10 mouse cellular contexts compared by ENCODE assay signal in genomic region chr17:66315451-66315850, GRCm38 (mm10).
DNase-seq lines count a peak whose midpoint lies in the region; ATAC-seq and TF ChIP-seq lines count a peak whose summit lies in the region.
"Had no signal": no experiment of that assay in that cellular context is flagged by ENCODE, and none has a peak within 500 bp of the region (broad histone marks: within the 10 kb centered on the region; RNA-seq: fewer than 3 reads in every experiment).

No protein-coding gene starts in this region.

- ATAC-seq in liver, embryonic 12.5 days = no peak
- no peak for ATAC-seq in limb, embryonic 11.5 days (ENCODE audit: insufficient number of reproducible peaks, low FRiP score, low TSS enrichment, low read depth)
- peak; percentile 76; the same call in 1 of the 2 replicates for ATAC-seq in stomach, embryonic 14.5 days (ENCODE audit: insufficient number of reproducible peaks, insufficient read depth, low FRiP score, low read depth)

- no peak for DNase-seq in gastrocnemius, adult 2 months
- DNase-seq in gastrocnemius, adult 8-10 months (ENCODE audit: low spot score in 2 of 2) = no peak
- peak; percentile 6 for DNase-seq in liver
- DNase-seq in limb, embryonic 11.5 days (ENCODE audit: low spot score) = peak; percentile 35
- no peak for DNase-seq in left cerebral cortex, adult 11 months (ENCODE audit: low spot score)
- no peak for DNase-seq in thymus, postnatal 0 days (ENCODE audit: low spot score)
- DNase-seq: adrenal gland, adult 8-10 months; B cell, adult 2 months had no signal

- no peak overlapping the region for H3K9ac ChIP-seq in liver, embryonic 12.5 days
- no peak overlapping the region for H3K9ac ChIP-seq in limb, embryonic 11.5 days (ENCODE audit: low read length)
- H3K9ac ChIP-seq in stomach, embryonic 14.5 days (replicated peaks; ENCODE audit: low read depth, low read length) = no peak overlapping the region

- no peak overlapping the region for H3K4me2 ChIP-seq in liver, embryonic 12.5 days
- H3K4me2 ChIP-seq in limb, embryonic 11.5 days (ENCODE audit: low read depth, severe bottlenecking) = no peak overlapping the region
- H3K4me2 ChIP-seq in stomach, embryonic 14.5 days (replicated peaks; ENCODE audit: low read depth, low read length) = peak overlapping the region; percentile 11

- no peaks in the 10 kb centered on the region for H3K36me3 ChIP-seq in liver, embryonic 12.5 days
- H3K36me3 ChIP-seq in limb, embryonic 11.5 days (ENCODE audit: control insufficient read depth, insufficient read depth, low read length) = no peaks in the 10 kb centered on the region
- H3K36me3 ChIP-seq in stomach, embryonic 14.5 days (ENCODE audit: control insufficient read depth, insufficient read depth, low read length) = no peaks in the 10 kb centered on the region

- TF ChIP-seq CTCF in gastrocnemius, adult 2 months (IDR thresholded peaks at IDR 0.05) = no peak

- intact Hi-C loops in gastrocnemius, adult 2 months (cut with DNase I) = no loop called here

- H3K4me1 ChIP-seq in liver, embryonic 12.5 days = no peaks in the 10 kb centered on the region
- peaks cover 7% of the 10 kb centered on the region; the same call in 1 of the 2 replicates for H3K4me1 ChIP-seq in limb, embryonic 11.5 days (ENCODE audit: control insufficient read depth, insufficient read depth, low read length)
- peaks cover 7% of the 10 kb centered on the region; the same call in 1 of the 2 replicates for H3K4me1 ChIP-seq in stomach, embryonic 14.5 days (ENCODE audit: control insufficient read depth, insufficient read depth, low read length)

- H3K9me3 ChIP-seq in liver, embryonic 12.5 days (replicated peaks) = no peaks in the 10 kb centered on the region
- H3K9me3 ChIP-seq in limb, embryonic 11.5 days (ENCODE audit: control insufficient read depth, low read length) = no peaks in the 10 kb centered on the region
- H3K9me3 ChIP-seq in stomach, embryonic 14.5 days (ENCODE audit: control insufficient read depth, low read depth, low read length) = no peaks in the 10 kb centered on the region

- peak overlapping the region; percentile 7; the same call in 1 of the 2 replicates for H3K27ac ChIP-seq in gastrocnemius, adult 2 months
- H3K27ac ChIP-seq in liver, embryonic 12.5 days = no peak overlapping the region
- H3K27ac ChIP-seq in limb, embryonic 11.5 days (replicated peaks; ENCODE audit: low read depth, low read length) = no peak overlapping the region
- H3K27ac ChIP-seq in stomach, embryonic 14.5 days (ENCODE audit: low read length) = peak overlapping the region; percentile 45

- WGBS in liver, embryonic 12.5 days (ENCODE audit: insufficient replicate concordance) = 25% methylated on average over 10 of the region's 10 CpGs
- 8% methylated on average over 10 of the region's 10 CpGs for WGBS in limb, embryonic 11.5 days
- 13% methylated on average over 10 of the region's 10 CpGs for WGBS in stomach, embryonic 14.5 days

- H3K4me3 ChIP-seq in gastrocnemius, adult 2 months = no peak overlapping the region
- no peak overlapping the region for H3K4me3 ChIP-seq in liver, embryonic 12.5 days
- no peak overlapping the region for H3K4me3 ChIP-seq in limb, embryonic 11.5 days (ENCODE audit: low read depth, low read length)
- no peak overlapping the region for H3K4me3 ChIP-seq in stomach, embryonic 14.5 days (ENCODE audit: low read depth, low read length)

- no peaks in the 10 kb centered on the region for H3K27me3 ChIP-seq in liver, embryonic 12.5 days (replicated peaks)
- no peaks in the 10 kb centered on the region for H3K27me3 ChIP-seq in limb, embryonic 11.5 days (ENCODE audit: control insufficient read depth, insufficient read depth, low read length)
- H3K27me3 ChIP-seq in stomach, embryonic 14.5 days (ENCODE audit: control insufficient read depth, insufficient read depth, low read length) = no peaks in the 10 kb centered on the region

Comparison
In these comparisons a context has a peak if more than half of its experiments do, and no peak if none do; other contexts are left out.
1. DNase-seq: peak in liver (single experiment) and limb, embryonic 11.5 days (single experiment); none in gastrocnemius, adult 2 months (single experiment), gastrocnemius, adult 8-10 months (0 of 2), left cerebral cortex, adult 11 months (single experiment) and thymus, postnatal 0 days (single experiment).
2. H3K27ac ChIP-seq: peak in gastrocnemius, adult 2 months (single experiment) and stomach, embryonic 14.5 days (single experiment); none in liver, embryonic 12.5 days (single experiment) and limb, embryonic 11.5 days (single experiment).